Mouse (Mus musculus) forebrain, embryonic 12.5 days (tissue): ENCODE results near the gene Prkag2. TPM values are rescaled to one million over a fixed set of nuclear protein-coding genes. Genes with fewer than 3 reads are reported as not detected.
"Not testable (repeated sequence)": the region's sequence is repeated elsewhere in the genome, so short reads cannot be mapped to it uniquely, and the experiment has no call there.

ENCODE experiments used
- ATAC-seq: fragments of 200-750 bp; cut with Nextera tagmentation; 2 replicates; pipeline ENCODE4 v1.8.0; 2017; ENCODE audit warnings: moderate TSS enrichment; ENCODE audit not compliant: low FRiP score
- H3K27ac ChIP-seq: fragments of 300-500 bp; sonication (generic); 2 replicates; pipeline ENCODE4 v1.5.1; 2016; ENCODE audit warnings: mild to moderate bottlenecking
- H3K27me3 ChIP-seq: fragments of 300-500 bp; sonication (generic); 2 replicates; pipeline ENCODE4 v1.6.1; 2016; ENCODE audit warnings: mild to moderate bottlenecking
- H3K36me3 ChIP-seq: fragments of 300-500 bp; sonication (generic); replicated peaks from 2 replicates; pipeline ENCODE4 v1.6.1; 2016; ENCODE audit warnings: mild to moderate bottlenecking
- H3K4me1 ChIP-seq: fragments of 300-500 bp; sonication (generic); 2 replicates; pipeline ENCODE4 v1.6.1; 2016
- H3K4me2 ChIP-seq: fragments of 300-500 bp; sonication (generic); 2 replicates; pipeline ENCODE4 v1.6.1; 2016; ENCODE audit warnings: mild to moderate bottlenecking, moderate library complexity
- H3K4me3 ChIP-seq: fragments of 300-500 bp; sonication (generic); replicated peaks from 2 replicates; pipeline ENCODE4 v1.5.1; 2016; ENCODE audit warnings: mild to moderate bottlenecking
- H3K9ac ChIP-seq: fragments of 300-500 bp; sonication (generic); 2 replicates; pipeline ENCODE4 v1.6.1; 2016; ENCODE audit warnings: mild to moderate bottlenecking
- H3K9me3 ChIP-seq: fragments of 300-500 bp; sonication (generic); 2 replicates; pipeline ENCODE4 v1.6.1; 2016
- WGBS: fragments of 180-500 bp; shearing (Covaris S2); methylation state at CpG from one replicate; pipeline ENCODE4 v1.1.7; 2016; 5-methylcytosine and 5-hydroxymethylcytosine counted together
- polyA plus RNA-seq: library from polyadenylated mRNA; unstranded; fragments of >200 nt; fragmentation: Nextera tagmentation; extraction: Ambion mirVana; gene quantifications from 2 replicates; pipeline ENCODE4 v1.2.1, GENCODE M21; 2016

Prkag2 gene
- polyA plus RNA-seq, 1 experiment from 2014 or later, result 55.0 TPM

DNA sequence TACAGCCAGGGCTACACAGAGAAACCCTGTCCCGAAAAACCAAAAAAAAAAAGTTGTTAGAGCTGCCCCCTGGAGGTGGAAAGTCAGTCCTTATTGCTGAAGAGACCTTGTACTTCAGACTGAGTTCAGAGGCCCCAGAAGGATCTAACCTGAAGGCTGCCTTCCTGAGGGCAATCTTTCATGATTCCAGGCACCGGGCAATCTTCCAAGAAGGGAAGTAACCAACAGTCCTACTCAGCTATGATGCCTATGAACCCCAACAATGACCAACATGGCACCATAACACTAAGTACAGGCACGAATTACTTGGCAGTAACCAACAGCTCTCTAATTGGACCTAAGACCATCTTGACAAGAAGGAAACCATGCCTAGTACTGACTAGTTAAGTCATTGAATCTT, 272.0 kb downstream of the Prkag2 start:
- no peak overlapping the region for H3K9ac ChIP-seq
- H3K27ac ChIP-seq, result no peak overlapping the region
- H3K4me2 ChIP-seq, result no peak overlapping the region
- H3K27me3 ChIP-seq, result no peaks in the 10 kb centered on the region
- WGBS, result 93% methylated on average over 3 of the region's 3 CpGs
- peaks cover 16% of the 10 kb centered on the region for H3K4me1 ChIP-seq
- H3K4me3 ChIP-seq, result no peak overlapping the region
- no peaks in the 10 kb centered on the region for H3K36me3 ChIP-seq
- H3K9me3 ChIP-seq, result no peaks in the 10 kb centered on the region
- ATAC-seq, result no peak

DNA sequence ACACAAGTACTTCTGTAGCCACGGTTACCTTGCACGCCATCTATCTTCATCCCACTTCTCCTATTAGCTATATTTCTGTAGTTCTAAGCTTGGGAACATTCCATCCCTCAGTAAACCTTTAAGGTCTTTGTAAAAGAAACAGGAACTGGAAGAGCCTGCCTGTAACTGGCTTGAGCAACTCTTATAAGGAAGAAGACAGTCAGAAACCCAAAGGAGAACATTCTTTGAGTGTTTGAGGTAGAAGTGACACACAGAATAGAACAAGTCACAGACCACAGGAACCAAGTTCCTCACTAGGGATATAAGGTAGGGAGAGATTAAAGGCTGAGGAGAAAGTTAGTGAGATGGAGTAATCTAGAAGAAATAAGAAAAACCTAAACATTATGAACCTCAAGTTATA, 273.3 kb downstream of the Prkag2 start:
- Histone ChIP-seq H3K9me3 (no peaks in the 10 kb centered on the region), H3K27me3 (no peaks in the 10 kb centered on the region), H3K9ac (no peak overlapping the region), H3K36me3 (no peaks in the 10 kb centered on the region), H3K27ac (no peak overlapping the region), H3K4me1 (peaks cover 16% of the 10 kb centered on the region), H3K4me3 (no peak overlapping the region), H3K4me2 (no peak overlapping the region)
- ATAC-seq, result no peak
- 90% methylated on average over 2 of the region's 2 CpGs for WGBS

DNA sequence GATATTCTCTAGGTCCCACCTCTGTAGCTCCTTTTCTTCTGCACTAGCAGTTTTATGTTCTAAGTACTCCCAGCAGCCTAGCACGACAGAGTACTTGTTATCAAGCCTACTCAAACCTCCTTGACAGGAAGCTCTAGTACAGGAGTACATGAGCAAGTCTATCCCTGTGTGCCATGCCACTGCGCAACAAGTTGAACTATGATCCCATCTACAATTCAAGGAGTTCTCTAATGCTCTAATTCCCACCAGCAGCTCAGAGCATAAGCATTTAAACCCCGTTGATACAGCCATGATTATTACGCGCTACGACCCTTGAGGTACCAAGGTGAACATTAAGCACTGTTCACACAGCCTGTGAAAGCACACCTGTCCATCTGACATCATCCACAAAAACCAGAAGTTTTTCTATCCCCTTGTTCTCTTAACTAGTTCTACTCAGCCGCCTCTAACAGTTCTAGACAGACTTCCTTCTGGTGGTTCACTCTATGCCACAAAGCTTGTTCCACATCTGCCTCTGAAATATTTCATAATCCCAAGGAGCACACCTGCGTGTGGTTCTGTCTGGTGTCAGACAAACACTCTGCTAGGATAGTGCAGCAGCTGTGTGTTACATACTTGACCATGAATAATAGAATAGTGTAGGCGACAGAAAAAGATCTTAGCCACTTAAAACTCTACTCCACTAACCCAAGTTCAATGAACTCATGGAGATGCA, 274.2 kb downstream of the Prkag2 start:
- H3K36me3 ChIP-seq, result no peaks in the 10 kb centered on the region
- H3K9me3 ChIP-seq, result no peaks in the 10 kb centered on the region
- peaks cover 20% of the 10 kb centered on the region for H3K4me1 ChIP-seq
- no peak for ATAC-seq
- H3K27me3 ChIP-seq, result no peaks in the 10 kb centered on the region
- H3K27ac ChIP-seq, result no peak overlapping the region
- no peak overlapping the region for H3K9ac ChIP-seq
- WGBS, result 92% methylated on average over 9 of the region's 9 CpGs
- no peak overlapping the region for H3K4me3 ChIP-seq
- no peak overlapping the region for H3K4me2 ChIP-seq

DNA sequence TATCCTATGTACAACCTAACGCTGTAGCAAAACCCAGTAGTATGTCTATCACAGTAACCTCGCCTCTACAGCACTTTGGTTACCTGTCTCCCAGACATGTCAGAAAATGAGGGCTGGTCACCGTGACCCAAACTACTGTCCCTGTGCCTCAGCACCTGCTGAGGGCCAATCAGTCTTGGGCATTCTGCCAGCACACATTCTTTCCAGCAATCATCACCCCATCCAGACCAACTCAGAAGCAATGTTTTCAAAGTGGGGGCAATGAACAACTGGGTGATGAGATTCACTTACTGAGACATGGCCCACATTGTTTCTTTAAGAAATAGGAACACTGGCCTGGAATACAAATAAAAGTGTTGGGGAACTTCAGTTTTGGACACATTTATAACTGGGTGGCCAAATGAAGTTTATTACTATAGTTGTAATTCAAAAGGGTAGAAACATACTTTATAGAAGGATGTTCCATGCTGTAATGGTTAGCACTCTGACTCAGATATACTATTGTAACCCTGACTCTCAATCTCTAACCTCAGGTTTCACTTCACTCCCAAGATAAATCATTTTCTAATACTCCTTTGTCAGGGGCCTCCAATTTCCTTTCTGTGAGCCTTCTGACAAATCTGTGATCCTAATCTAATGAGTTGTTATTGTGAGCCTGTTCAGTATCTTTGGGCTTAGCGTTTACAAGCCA, 274.9 kb downstream of the Prkag2 start:
- no peak overlapping the region for H3K9ac ChIP-seq
- WGBS, result 89% methylated on average over 4 of the region's 4 CpGs
- no peaks in the 10 kb centered on the region for H3K27me3 ChIP-seq
- peaks cover 26% of the 10 kb centered on the region for H3K4me1 ChIP-seq
- no peaks in the 10 kb centered on the region for H3K36me3 ChIP-seq
- no peak overlapping the region for H3K27ac ChIP-seq
- ATAC-seq, result no peak
- no peak overlapping the region for H3K4me2 ChIP-seq
- no peak overlapping the region for H3K4me3 ChIP-seq
- no peaks in the 10 kb centered on the region for H3K9me3 ChIP-seq

DNA sequence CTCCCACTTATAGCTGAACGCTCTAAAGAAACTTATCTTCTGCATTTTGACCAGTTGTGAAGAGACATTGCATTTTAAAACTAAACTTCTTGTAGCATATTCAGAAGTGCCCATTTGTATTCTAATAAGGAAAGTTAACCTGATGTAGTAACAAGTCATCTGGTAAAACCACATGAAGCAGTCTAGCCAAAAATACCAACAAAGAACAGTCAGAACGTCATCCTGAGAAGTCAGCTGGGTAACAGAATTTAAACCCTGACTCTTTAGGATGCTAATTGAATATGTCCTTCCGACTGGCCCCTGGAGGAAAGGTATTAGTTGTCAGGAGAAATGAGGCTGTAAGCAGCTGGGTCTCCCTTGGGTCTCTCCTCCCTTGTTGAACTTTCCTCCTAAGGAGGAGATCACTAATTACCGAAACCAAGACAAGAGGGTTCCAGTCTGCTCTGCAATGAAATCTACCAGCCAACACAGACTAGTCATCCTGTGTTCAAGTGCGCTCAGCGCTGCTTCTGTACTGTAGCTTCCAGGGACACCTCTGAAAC, 276.5 kb downstream of the Prkag2 start:
- no peaks in the 10 kb centered on the region for H3K36me3 ChIP-seq
- H3K4me3 ChIP-seq, result no peak overlapping the region
- H3K4me1 ChIP-seq, result peaks cover 28% of the 10 kb centered on the region
- H3K9me3 ChIP-seq, result no peaks in the 10 kb centered on the region
- no peak for ATAC-seq
- no peak overlapping the region for H3K27ac ChIP-seq
- H3K9ac ChIP-seq, result no peak overlapping the region
- H3K4me2 ChIP-seq, result no peak overlapping the region
- WGBS, result 82% methylated on average over 6 of the region's 6 CpGs
- no peaks in the 10 kb centered on the region for H3K27me3 ChIP-seq

DNA sequence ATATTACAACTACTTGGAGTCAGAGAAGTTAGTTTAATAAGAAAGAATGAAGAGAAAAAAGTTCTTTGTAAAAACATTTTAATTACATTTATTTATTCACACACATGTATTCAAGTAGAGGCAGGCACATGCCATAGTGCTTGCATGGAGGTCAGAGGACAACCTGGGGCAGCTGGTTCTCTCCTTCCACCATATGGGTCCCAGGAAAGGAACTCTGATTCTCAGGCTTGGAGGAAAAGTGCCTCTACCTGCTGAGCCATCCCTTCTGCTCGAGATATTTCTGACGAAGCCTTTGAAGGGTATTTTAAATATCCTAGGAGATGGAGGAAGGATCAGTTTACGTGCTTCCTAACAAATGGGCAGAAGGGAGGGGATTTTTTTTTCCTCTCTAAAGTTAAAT, 277.7 kb downstream of the Prkag2 start:
- peaks cover 28% of the 10 kb centered on the region for H3K4me1 ChIP-seq
- WGBS, result 86% methylated on average over 3 of the region's 3 CpGs
- 0 out of 2 replicates have a peak, but pooled peaks cover 3% of the 10 kb centered on the region for H3K36me3 ChIP-seq
- H3K4me3 ChIP-seq, result no peak overlapping the region
- no peak for ATAC-seq
- H3K4me2 ChIP-seq, result no peak overlapping the region
- H3K27ac ChIP-seq, result no peak overlapping the region
- H3K9me3 ChIP-seq, result no peaks in the 10 kb centered on the region
- H3K9ac ChIP-seq, result no peak overlapping the region
- no peaks in the 10 kb centered on the region for H3K27me3 ChIP-seq

DNA sequence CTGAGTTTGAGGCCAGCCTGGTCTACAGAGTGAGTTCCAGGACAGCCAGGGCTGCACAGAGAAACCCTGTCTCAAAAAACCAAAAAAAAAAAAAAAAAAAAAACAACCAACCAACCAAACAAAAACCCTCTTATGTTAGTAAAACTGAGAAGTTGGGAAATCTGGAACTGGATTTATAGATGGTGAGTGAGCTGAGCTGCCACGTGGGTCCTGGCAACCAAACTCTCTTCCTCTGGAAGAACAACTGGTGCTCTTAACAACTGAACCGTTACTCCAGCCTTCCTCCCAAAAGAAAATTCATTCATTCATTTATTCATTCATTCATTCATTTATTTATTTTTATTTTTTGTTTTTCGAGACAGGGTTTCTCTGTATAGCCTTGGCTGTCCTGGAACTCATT, 278.2 kb downstream of the Prkag2 start:
- peaks cover 28% of the 10 kb centered on the region for H3K4me1 ChIP-seq
- H3K9me3 ChIP-seq, H3K36me3 ChIP-seq, H3K4me2 ChIP-seq, H3K4me3 ChIP-seq, H3K9ac ChIP-seq, ATAC-seq, H3K27me3 ChIP-seq, H3K27ac ChIP-seq: not testable (repeated sequence)
- 90% methylated on average over 3 of the region's 3 CpGs for WGBS

DNA sequence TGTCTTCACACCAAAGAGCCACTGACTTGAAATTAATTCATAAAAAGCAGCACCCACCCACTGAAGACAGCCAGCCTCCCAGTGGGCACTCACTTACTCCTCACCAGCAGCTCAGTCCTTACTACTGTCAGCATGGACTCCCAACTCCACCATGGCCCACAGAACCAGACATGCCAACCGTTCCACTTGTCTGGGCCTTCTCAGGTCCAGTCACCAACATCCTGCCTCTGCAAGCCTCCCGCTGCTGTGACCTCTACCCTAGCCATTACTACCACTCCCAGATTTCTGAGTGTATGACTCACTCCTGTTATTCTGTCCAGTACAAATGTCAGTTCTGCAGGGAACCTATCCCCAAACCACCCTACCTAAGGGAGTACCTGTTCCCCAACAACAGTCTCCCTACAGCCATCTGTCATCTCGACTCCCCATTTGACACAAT, 279.0 kb downstream of the Prkag2 start:
- Histone ChIP-seq H3K27ac (no peak overlapping the region), H3K4me1 (peaks cover 31% of the 10 kb centered on the region)

DNA sequence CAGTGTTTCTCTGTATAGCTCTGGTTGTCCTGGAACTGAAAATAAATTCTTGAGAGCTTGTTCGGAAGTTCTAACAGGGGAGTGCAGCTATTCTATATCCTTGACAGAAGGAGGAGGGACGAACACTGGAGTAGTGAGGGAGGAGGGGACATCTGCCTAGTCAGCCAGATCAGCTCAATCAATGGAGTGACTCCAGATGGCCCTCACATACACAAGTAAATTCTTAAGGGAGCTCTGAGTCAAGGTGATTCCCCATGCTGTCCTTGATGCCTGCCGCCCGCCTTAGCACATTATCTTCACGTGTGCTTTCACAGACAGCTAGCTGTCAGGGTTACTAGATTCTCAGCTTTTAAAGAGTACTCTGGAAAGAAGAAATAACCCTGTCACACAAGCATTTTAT, 279.8 kb downstream of the Prkag2 start:
- no peak overlapping the region for H3K27ac ChIP-seq
- H3K4me3 ChIP-seq, result no peak overlapping the region
- ATAC-seq, result no peak
- H3K27me3 ChIP-seq, result no peaks in the 10 kb centered on the region
- H3K9ac ChIP-seq, result no peak overlapping the region
- H3K9me3 ChIP-seq, result no peaks in the 10 kb centered on the region
- H3K4me1 ChIP-seq, result peaks cover 27% of the 10 kb centered on the region
- no peak overlapping the region for H3K4me2 ChIP-seq
- WGBS, result 85% methylated on average over 5 of the region's 5 CpGs
- peaks cover 16% of the 10 kb centered on the region for H3K36me3 ChIP-seq

More for the DNA sequence above, 279.0 kb downstream of the Prkag2 start:
- Histone ChIP-seq H3K4me2 (no peak overlapping the region), H3K27me3 (no peaks in the 10 kb centered on the region), H3K4me3 (no peak overlapping the region), H3K9ac (no peak overlapping the region), H3K36me3 (peaks cover 15% of the 10 kb centered on the region), H3K9me3 (no peaks in the 10 kb centered on the region)
- 81% methylated on average over 3 of the region's 3 CpGs for WGBS
- ATAC-seq, result no peak

DNA sequence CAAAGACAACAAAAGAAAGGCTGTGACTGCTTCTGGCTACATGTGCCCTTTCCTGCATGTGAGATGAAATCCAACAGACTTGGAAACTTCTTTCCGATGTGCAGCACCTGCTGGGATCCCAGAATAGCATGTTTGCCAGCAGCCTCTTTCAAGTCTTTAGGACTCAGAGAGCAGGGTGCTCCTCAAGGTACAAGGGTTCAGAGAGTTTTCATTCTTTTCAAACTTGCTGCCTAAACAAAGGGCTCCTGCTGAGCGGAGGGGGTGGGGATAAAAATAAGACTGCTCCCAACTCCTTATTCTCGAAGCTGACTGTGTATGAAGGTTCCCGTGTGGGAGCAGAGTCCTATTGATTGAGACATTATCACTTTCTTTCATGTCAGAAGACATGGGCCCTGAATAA, 283.3 kb downstream of the Prkag2 start:
- 57% methylated on average over 4 of the region's 4 CpGs for WGBS

DNA sequence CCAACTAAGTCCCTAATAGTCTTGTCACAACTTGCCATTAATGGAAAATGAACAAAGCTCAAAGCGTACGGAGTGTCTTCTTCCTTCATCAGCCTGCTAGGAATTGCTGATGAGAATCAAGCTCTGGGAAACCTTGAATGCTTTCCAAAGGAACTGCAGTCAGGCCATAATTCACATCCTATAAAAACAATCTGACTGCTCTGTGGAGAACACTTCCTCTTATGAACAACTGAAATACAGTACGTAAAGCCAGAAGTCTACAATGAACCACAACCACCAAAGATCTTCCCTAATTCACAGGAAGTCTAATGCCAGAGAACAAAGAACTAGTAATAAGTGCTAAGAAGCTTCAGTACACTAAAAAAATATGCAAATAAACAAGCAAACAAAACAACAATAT, 286.5 kb downstream of the Prkag2 start:
- Histone ChIP-seq H3K4me3 (no peak overlapping the region), H3K36me3 (peaks cover 71% of the 10 kb centered on the region), H3K9me3 (no peaks in the 10 kb centered on the region), H3K4me1 (peaks cover 3% of the 10 kb centered on the region; the same call in 1 of the 2 replicates), H3K4me2 (no peak overlapping the region), H3K9ac (no peak overlapping the region), H3K27ac (no peak overlapping the region), H3K27me3 (no peaks in the 10 kb centered on the region)
- ATAC-seq, result no peak
- WGBS, result 95% methylated on average over 3 of the region's 3 CpGs

More for the DNA sequence above, 283.3 kb downstream of the Prkag2 start:
- no peak overlapping the region for H3K9ac ChIP-seq
- no peak overlapping the region for H3K4me3 ChIP-seq
- H3K27ac ChIP-seq, result no peak overlapping the region
- no peaks in the 10 kb centered on the region for H3K9me3 ChIP-seq
- H3K36me3 ChIP-seq, result peaks cover 46% of the 10 kb centered on the region
- H3K4me1 ChIP-seq, result peaks cover 15% of the 10 kb centered on the region
- no peaks in the 10 kb centered on the region for H3K27me3 ChIP-seq
- no peak overlapping the region for H3K4me2 ChIP-seq
- ATAC-seq, result no peak

DNA sequence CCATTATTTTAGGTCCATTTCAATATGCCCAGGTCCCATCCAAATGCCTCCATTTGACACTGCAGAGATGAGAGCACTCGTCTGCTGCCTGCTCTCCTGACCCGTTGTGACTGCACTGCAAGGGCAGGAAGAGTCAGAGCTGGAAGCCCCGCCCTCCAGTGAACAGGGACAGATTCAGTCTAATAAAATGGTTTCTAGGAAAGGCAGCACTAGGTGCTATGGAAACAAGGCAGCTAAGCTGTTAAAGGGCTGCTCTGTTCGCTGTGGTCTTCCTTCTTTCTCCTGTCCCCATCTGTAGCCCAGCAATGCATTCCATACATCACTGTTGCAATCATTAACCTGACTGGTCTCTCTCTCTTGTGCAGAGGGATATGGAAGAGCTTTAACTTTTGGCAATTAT, 287.4 kb downstream of the Prkag2 start:
- 83% methylated on average over 4 of the region's 4 CpGs for WGBS
- H3K9me3 ChIP-seq, result no peaks in the 10 kb centered on the region
- no peak overlapping the region for H3K9ac ChIP-seq
- no peak overlapping the region for H3K27ac ChIP-seq
- H3K4me1 ChIP-seq, result peaks cover 3% of the 10 kb centered on the region; the same call in 1 of the 2 replicates
- H3K27me3 ChIP-seq, result no peaks in the 10 kb centered on the region
- peaks cover 74% of the 10 kb centered on the region for H3K36me3 ChIP-seq
- ATAC-seq, result no peak
- H3K4me3 ChIP-seq, result no peak overlapping the region
- no peak overlapping the region for H3K4me2 ChIP-seq
